Mouse (Mus musculus) small intestine, adult 2 months (tissue): ENCODE measurements at regions not wholly inside any gene's neighbourhood (a gene's known extent, or its start where the extent isn't known, plus 50 kb on each side); places are given as distances from the start of the nearest gene placed in this dataset.

Experiments
- H3K27ac ChIP-seq: fragments of 200-500 bp; 2 replicates; pipeline ENCODE4 v1.5.1; 2012; ENCODE audit warnings: low read depth, low read length, control low read depth, inconsistent platforms; ENCODE audit not compliant: insufficient read depth
- H3K27me3 ChIP-seq: fragments of 200-500 bp; 2 replicates; pipeline ENCODE4 v1.6.1; 2012; ENCODE audit warnings: mild to moderate bottlenecking, moderate library complexity, low read length, inconsistent platforms; ENCODE audit not compliant: control insufficient read depth, insufficient read depth
- H3K36me3 ChIP-seq: fragments of 200-500 bp; 2 replicates; pipeline ENCODE4 v1.6.1; 2012; ENCODE audit warnings: mild to moderate bottlenecking, low read length, control low read depth, inconsistent platforms; ENCODE audit not compliant: control insufficient read depth, insufficient read depth
- H3K4me1 ChIP-seq: fragments of 200-500 bp; 2 replicates; pipeline ENCODE4 v1.6.1; 2012; ENCODE audit warnings: low read length, inconsistent platforms, mixed read lengths; ENCODE audit not compliant: control insufficient read depth, insufficient read depth, insufficient read length
- H3K4me3 ChIP-seq: fragments of 200-500 bp; 2 replicates; pipeline ENCODE4 v1.5.1; 2012; ENCODE audit warnings: low read depth, mild to moderate bottlenecking, control low read depth, inconsistent platforms, low read length, moderate library complexity
- CTCF ChIP-seq: fragments of 200-500 bp; IDR thresholded peaks from 2 replicates; pipeline ENCODE4 v1.5.1; 2012; ENCODE audit warnings: low read depth, mild to moderate bottlenecking, control low read depth, inconsistent platforms, low read length, moderate library complexity, mixed read lengths; ENCODE audit not compliant: insufficient replicate concordance, insufficient read length; ENCODE audit errors: extremely low read depth
- POLR2A ChIP-seq: fragments of 200-500 bp; IDR thresholded peaks from 2 replicates; pipeline ENCODE4 v1.6.1; 2012; ENCODE audit warnings: low read depth, mild to moderate bottlenecking, control low read depth, inconsistent platforms, low read length, moderate library complexity
- WGBS: fragments of 180-500 bp; shearing (Covaris S2); methylation state at CpG from one replicate; pipeline ENCODE4 v1.1.7; 2018; 5-methylcytosine and 5-hydroxymethylcytosine counted together

GRCm38 (mm10) chr10:9095163-9095562 lies 209.3 kb upstream of the Sash1 start:
- WGBS: 76% methylated on average over 6 of the region's 6 CpGs
- TF ChIP-seq CTCF (no peak), POLR2A (no peak)
- no peak overlapping the region for H3K4me3 ChIP-seq
- H3K36me3 ChIP-seq: no peaks in the 10 kb centered on the region
- no peaks in the 10 kb centered on the region for H3K4me1 ChIP-seq
- H3K27ac ChIP-seq: no peak overlapping the region
- H3K27me3 ChIP-seq: no peaks in the 10 kb centered on the region

GRCm38 (mm10) chr10:9092237-9092885 lies 206.5 kb upstream of the Sash1 start:
- Histone ChIP-seq H3K27me3 (no peaks in the 10 kb centered on the region), H3K4me3 (no peak overlapping the region), H3K4me1 (no peaks in the 10 kb centered on the region), H3K36me3 (no peaks in the 10 kb centered on the region), H3K27ac (no peak overlapping the region)
- no peak for TF ChIP-seq CTCF
- no peak for TF ChIP-seq POLR2A
- WGBS: 48% methylated on average over 10 of the region's 10 CpGs

- H3K27ac ChIP-seq: no peak overlapping the region
- no peaks in the 10 kb centered on the region for H3K4me1 ChIP-seq
- H3K27me3 ChIP-seq: no peaks in the 10 kb centered on the region
- no peak overlapping the region for H3K4me3 ChIP-seq
- 66% methylated on average over 6 of the region's 6 CpGs for WGBS
- TF ChIP-seq POLR2A: no peak
- no peak for TF ChIP-seq CTCF
- H3K36me3 ChIP-seq: no peaks in the 10 kb centered on the region
Observed at GRCm38 (mm10) chr10:9090961-9091360, 205.1 kb upstream of the Sash1 start.

GRCm38 (mm10) chr10:9087871-9088270 lies 202.0 kb upstream of the Sash1 start:
- H3K4me1 ChIP-seq: no peaks in the 10 kb centered on the region
- TF ChIP-seq POLR2A: no peak
- TF ChIP-seq CTCF: no peak
- H3K27ac ChIP-seq: no peak overlapping the region
- H3K27me3 ChIP-seq: no peaks in the 10 kb centered on the region
- WGBS: 88% methylated on average over 3 of the region's 3 CpGs
- H3K4me3 ChIP-seq: no peak overlapping the region
- no peaks in the 10 kb centered on the region for H3K36me3 ChIP-seq

- 68% methylated on average over 3 of the region's 3 CpGs for WGBS
- Histone ChIP-seq H3K27me3 (no peaks in the 10 kb centered on the region), H3K4me1 (no peaks in the 10 kb centered on the region), H3K27ac (no peak overlapping the region), H3K4me3 (no peak overlapping the region), H3K36me3 (no peaks in the 10 kb centered on the region)
- no peak for TF ChIP-seq POLR2A
- no peak for TF ChIP-seq CTCF
Observed at GRCm38 (mm10) chr10:9087171-9087570, 201.3 kb upstream of the Sash1 start.

GRCm38 (mm10) chr10:9086666-9087065 lies 200.8 kb upstream of the Sash1 start:
- Histone ChIP-seq H3K36me3 (no peaks in the 10 kb centered on the region), H3K4me1 (no peaks in the 10 kb centered on the region), H3K27me3 (no peaks in the 10 kb centered on the region), H3K4me3 (no peak overlapping the region), H3K27ac (no peak overlapping the region)
- 76% methylated on average over 2 of the region's 2 CpGs for WGBS
- TF ChIP-seq CTCF (no peak), POLR2A (no peak)

- TF ChIP-seq POLR2A (no peak), CTCF (no peak)
- Histone ChIP-seq H3K27ac (no peak overlapping the region), H3K36me3 (no peaks in the 10 kb centered on the region), H3K27me3 (no peaks in the 10 kb centered on the region), H3K4me1 (no peaks in the 10 kb centered on the region), H3K4me3 (no peak overlapping the region)
- WGBS: 89% methylated on average over 7 of the region's 7 CpGs
Observed at GRCm38 (mm10) chr10:9085441-9085840, 199.6 kb upstream of the Sash1 start.
